Mouse (Mus musculus): Measurements from ENCODE around the gene Mfsd1.
A peak's percentile ranks its signal among the peaks of the same experiment; 100 is the strongest.

The Mfsd1 gene

DNA sequence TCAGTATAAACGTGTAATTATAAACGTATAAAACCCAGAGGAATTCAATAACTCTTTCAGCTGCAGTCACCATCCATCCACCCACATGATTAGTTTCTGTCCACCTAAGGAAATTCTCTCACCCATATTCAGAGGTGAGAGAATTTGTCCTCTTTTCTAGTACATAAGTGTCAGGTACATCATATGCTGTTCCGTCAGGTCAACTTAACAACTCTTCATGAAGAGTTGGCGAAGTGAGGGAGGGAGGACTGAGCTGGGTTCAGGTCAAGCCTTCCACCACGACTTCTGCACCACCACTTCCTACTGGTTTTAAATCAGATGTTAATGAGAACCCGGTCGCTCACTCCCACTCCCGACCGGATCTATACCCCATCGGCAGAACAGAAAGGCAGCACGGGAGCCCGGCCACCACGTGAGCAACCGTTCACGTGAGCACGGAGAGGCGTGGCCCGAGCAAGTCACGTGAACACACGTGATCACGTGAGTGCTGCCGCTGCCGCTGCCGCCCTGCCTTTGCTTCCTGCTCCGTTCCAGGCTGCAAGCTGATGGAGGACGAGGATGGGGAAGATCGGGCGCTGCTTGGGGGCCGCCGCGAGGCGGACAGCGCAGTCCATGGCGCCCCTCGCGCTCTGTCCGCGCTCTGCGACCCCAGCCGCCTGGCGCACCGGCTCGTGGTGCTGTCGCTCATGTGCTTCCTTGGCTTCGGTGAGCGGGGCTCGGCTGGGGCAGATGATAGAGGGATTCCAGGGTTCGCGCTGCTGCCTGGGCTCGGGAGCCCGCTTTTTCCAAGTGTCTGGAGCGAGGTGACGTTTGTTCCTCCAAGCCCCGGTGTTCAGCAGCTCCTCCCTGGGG is at the start of gene Mfsd1:
TSS of gene Mfsd1 (plus strand) at position 469 of the 852 bp plus-strand sequence.
- peak; percentile 90 for DNase-seq (ENCODE audit: low spot score)

DNA sequence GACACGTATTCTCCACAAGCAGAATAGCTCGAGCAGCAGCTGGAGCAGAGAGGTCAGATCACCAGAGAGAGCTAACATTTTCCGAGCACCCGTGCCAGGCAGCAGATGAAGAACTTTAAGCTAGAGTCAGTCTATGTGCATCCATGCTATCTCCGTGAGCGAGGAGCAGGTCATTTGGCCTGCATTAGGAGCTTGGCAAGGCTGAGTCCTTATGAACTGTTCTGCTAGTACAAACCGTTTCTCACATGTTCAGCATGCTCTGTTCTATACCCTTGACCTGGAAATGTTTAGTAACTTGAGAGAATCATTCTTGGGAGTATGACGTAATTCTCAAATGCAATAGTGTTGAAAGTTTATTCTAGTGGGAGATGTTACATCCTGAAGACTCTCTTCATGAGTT is 38.9 kb upstream of the Mfsd1 start:
- no peak for DNase-seq (ENCODE audit: low spot score)

DNA sequence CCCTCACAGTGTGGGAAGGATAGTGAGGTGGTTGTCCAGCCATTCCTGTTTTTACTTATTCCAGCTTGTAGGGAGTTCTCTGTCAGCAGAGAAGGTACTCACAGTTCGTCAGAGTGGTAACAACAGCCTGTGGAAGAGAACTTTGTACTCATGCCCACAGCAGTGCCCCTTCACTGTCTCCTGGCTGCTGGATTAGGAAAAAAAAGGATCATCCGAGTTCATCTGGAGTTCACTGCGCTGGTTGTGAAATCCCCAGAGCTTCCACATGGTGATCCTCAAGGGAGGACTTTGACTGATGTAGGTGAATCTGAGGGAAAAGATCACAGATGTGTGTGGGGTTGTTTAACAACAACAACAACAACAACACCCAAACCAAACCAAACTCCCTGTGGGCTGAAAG is 31.3 kb upstream of the Mfsd1 start:
- no peak for DNase-seq (ENCODE audit: low spot score)

GRCm38 (mm10) chr3:67553281-67553680 is 29.3 kb upstream of the Mfsd1 start:
- peak; percentile 56 for DNase-seq (ENCODE audit: low spot score)

- no peak for DNase-seq (ENCODE audit: low spot score)
Measured at GRCm38 (mm10) chr3:67553927-67554448, 28.6 kb upstream of the Mfsd1 start.

GRCm38 (mm10) chr3:67555211-67555610 is 27.3 kb upstream of the Mfsd1 start:
- no peak for DNase-seq (ENCODE audit: low spot score)

DNA sequence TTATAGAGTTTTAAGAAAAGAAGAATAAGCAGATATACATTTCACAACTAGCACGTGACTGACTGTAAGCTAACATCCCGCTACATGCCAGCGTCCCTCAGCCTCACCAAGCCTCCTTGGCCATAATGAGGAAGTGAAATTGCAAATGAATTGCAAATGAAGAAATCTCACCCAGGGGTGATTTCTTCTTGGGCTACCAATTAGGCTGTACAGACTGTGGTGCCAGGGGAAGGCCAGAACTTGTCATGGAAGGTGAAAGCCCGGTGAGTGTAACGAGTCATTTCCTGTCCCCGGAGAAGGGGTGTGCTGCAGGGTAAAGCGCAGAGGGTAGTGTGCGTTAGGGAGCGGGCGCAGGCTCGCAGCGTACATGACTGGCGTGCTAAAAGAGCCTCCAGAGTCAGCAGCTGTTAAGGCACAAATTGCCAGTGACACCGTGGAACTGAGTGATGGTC is 25.3 kb upstream of the Mfsd1 start:
- no peak for DNase-seq (ENCODE audit: low spot score)

- no peak for DNase-seq (ENCODE audit: low spot score)
Measured at GRCm38 (mm10) chr3:67557718-67558354, 24.7 kb upstream of the Mfsd1 start.

GRCm38 (mm10) chr3:67564731-67565357 is 17.7 kb upstream of the Mfsd1 start:
- DNase-seq (ENCODE audit: low spot score): no peak

DNA sequence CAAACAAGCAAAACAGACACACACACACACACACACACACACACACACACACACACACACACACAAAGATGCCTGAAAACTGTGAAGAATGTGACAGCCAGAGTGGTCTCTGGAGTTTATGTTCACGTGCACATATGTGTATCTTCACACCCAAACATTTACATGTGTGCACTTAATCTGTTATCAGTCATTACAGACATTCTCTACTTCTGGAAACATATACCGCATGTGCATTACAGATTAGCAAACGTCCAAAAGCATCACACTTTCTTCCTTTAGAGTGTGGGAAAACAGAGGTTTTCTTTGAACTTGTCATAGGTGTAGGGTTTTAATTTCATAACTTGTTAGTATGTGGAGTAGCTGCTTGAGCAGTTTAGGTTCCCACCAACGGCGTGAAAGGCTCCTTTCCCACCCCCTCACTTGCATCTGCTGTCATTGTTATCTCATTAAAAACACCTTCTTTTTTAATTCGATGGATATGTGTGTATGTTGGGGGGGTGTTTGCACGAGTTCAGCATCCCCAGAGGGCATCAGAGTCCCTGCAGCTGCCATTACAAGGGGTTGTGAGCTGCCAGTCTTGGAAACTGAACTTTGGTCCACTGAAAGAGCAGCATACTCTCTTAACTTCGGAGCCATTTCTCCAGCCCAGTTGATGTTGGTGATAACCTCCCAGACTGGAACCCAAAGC is 16.9 kb upstream of the Mfsd1 start:
- no peak for DNase-seq (ENCODE audit: low spot score)

DNA sequence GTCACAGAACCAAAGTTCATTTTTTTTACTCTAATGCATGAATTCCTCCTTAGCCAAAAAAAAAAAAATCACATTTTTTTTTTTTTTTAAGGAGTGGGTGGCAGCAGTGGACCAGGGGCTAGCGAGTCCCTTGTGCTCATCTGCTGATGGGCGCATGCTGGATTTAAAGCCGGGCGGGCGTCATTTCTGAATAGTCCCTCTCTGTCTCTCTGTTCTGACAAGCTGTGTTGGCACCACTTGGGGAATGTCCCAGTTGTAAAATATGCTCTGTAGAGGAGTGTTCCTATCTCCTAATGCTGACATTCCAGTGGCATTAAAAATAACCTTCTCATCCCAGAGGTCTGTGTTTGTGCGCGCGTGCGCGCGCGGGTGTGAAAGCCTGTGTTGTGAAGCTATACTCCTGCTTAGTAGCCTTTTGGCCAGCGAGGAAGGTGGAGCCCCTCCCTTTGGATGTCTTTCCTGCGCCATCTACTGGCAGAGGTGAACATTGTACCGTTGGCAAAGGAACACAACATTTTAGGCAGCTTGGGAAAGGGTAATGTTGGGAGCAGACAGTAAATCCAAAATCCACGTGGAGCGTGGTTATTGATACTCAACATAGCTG is 14.4 kb upstream of the Mfsd1 start:
- peak; percentile 67 for DNase-seq (ENCODE audit: low spot score)

GRCm38 (mm10) chr3:67572918-67573317 is 9.6 kb upstream of the Mfsd1 start:
- no peak for DNase-seq (ENCODE audit: low spot score)

DNA sequence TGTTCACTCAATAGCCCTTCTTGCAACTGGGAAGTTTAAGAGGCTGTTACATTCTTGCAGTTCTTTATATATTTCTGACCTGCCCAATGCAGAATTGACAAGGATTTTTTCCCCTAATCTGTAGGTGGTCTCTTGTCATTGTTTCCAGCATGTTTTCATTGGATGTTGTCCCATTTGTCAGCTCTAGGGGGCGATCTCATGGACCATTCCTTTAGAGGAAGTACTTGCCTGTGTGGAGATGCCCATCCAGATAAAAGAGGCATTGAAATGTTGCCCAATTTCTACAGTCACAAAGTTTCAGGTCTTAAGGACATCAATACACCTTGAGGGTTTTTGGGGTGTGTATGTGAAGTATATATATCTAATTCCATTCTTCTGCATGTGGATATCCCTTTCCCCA is 9.0 kb upstream of the Mfsd1 start:
- DNase-seq (ENCODE audit: low spot score): no peak

DNA sequence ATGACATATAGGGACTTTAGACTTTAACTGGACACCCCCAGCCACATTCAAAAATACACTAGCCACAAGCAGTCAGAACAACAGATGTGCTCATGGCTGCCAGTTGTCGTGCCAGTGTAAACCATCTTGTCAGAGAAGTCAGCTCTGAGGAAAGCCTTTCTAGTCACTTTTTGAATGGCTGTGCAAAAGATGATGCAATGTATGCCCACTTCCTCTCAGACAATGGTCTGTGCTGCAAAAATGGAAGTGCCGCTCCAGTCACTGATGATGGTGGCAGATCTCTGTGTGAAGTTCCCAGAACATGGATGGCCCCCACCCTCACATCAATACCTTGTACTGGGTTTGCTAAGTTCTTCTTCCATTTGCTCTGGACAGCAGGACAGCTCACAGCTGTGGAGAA is 6.3 kb upstream of the Mfsd1 start:
- no peak for DNase-seq (ENCODE audit: low spot score)

GRCm38 (mm10) chr3:67576724-67577123 is 5.8 kb upstream of the Mfsd1 start:
- DNase-seq (ENCODE audit: low spot score): no peak

- DNase-seq (ENCODE audit: low spot score): no peak
Measured at GRCm38 (mm10) chr3:67583125-67583845, 744 bp downstream of the Mfsd1 start.

- DNase-seq (ENCODE audit: low spot score): no peak
Measured at GRCm38 (mm10) chr3:67583846-67584186, 1.3 kb downstream of the Mfsd1 start.

DNA sequence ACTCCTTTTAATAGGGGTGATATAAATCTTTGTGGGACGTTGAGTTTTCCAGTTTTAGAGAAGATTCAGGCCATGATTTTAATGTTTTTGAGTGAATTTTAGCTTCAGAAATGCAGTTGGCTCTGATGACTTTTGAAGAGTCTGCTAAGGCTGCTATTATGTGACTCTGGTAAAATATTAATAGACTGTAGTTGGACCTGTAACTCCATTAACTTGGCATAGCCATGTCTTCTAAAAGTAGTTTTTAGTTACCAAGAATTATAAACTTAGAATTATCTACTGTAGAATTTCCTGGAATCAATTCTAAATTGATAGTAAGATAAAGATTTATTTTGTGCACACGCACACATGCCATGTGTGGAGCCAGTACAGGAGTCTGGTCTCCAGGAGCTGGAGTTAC is 4.0 kb downstream of the Mfsd1 start:
- DNase-seq (ENCODE audit: low spot score): peak; percentile 5

GRCm38 (mm10) chr3:67587430-67587829 is 4.9 kb downstream of the Mfsd1 start:
- DNase-seq (ENCODE audit: low spot score): peak; percentile 36

- DNase-seq (ENCODE audit: low spot score): no peak
Measured at GRCm38 (mm10) chr3:67601616-67602138, 19.1 kb downstream of the Mfsd1 start.

DNA sequence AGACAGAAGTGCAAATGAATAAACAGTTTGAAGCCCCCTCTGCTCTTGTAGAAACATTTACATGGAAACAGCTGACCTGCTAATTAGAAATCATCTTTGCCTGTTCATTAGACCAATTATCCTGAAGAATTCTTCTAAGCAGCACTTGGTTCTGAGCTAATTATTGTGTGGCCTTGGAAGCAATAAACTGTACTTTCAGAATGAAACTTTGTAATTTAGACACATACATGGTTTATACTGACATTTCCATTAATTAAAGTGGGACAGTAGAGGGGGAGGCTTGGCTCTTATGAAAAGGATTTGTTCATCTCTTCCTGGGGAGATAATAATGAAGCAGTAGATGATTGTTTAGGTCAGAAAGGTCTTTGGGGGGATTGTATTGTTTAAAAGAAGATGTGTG is 35.7 kb downstream of the Mfsd1 start:
- DNase-seq (ENCODE audit: low spot score): no peak

All from testis, postnatal 10 days (tissue).